Mouse (Mus musculus) heart, embryonic 11.5 days (tissue): ENCODE measurements at regions not wholly inside any gene's neighbourhood (a gene's known extent, or its start where the extent isn't known, plus 50 kb on each side); places are given as distances from the start of the nearest gene placed in this dataset.

ENCODE experiments used
- ATAC-seq: fragments of 200-750 bp; cut with Nextera tagmentation; replicated peaks from 2 replicates; pipeline ENCODE4 v1.8.0; 2017; ENCODE audit warnings: moderate library complexity; ENCODE audit not compliant: insufficient number of reproducible peaks, low FRiP score, low TSS enrichment
- H3K27ac ChIP-seq: fragments of 300-500 bp; sonication (generic); 2 replicates; pipeline ENCODE4 v1.5.1; 2014; ENCODE audit warnings: mild to moderate bottlenecking, low read depth, low read length
- H3K27me3 ChIP-seq: fragments of 300-500 bp; sonication (generic); 2 replicates; pipeline ENCODE4 v1.6.1; 2014; ENCODE audit warnings: mild to moderate bottlenecking, low read length, mixed read lengths; ENCODE audit not compliant: control insufficient read depth, insufficient read depth
- H3K36me3 ChIP-seq: fragments of 300-500 bp; sonication (generic); 2 replicates; pipeline ENCODE4 v1.6.1; 2014; ENCODE audit warnings: mild to moderate bottlenecking, low read length, moderate library complexity, mixed read lengths; ENCODE audit not compliant: control insufficient read depth, insufficient read depth
- H3K4me1 ChIP-seq: fragments of 300-500 bp; sonication (generic); 2 replicates; pipeline ENCODE4 v1.6.1; 2014; ENCODE audit warnings: low read length; ENCODE audit not compliant: control insufficient read depth, insufficient read depth
- H3K4me2 ChIP-seq: fragments of 300-500 bp; sonication (generic); 2 replicates; pipeline ENCODE4 v1.6.1; 2014; ENCODE audit warnings: mild to moderate bottlenecking, moderate library complexity
- H3K4me3 ChIP-seq: fragments of 300-500 bp; sonication (generic); 2 replicates; pipeline ENCODE4 v1.5.1; 2014; ENCODE audit warnings: low read depth, low read length
- H3K9ac ChIP-seq: fragments of 300-500 bp; sonication (generic); 2 replicates; pipeline ENCODE4 v1.6.1; 2014; ENCODE audit warnings: mild to moderate bottlenecking, low read depth, low read length, moderate library complexity
- H3K9me3 ChIP-seq: fragments of 300-500 bp; sonication (generic); replicated peaks from 2 replicates; pipeline ENCODE4 v1.6.1; 2016; ENCODE audit warnings: low read length; ENCODE audit not compliant: control insufficient read depth
- WGBS: fragments of 180-500 bp; shearing (Covaris S2); extraction: QIAGEN DNeasy Blood & Tissue Kit; methylation state at CpG from one replicate; pipeline ENCODE4 v1.1.7; 2014; ENCODE audit not compliant: insufficient replicate concordance; 5-methylcytosine and 5-hydroxymethylcytosine counted together

GRCm38 (mm10) chr4:140390684-140391234 is 144.2 kb upstream of the Igsf21 start:
- no peak overlapping the region for H3K4me2 ChIP-seq
- 33% methylated on average over 12 of the region's 12 CpGs for WGBS
- H3K27ac ChIP-seq, result no peak overlapping the region
- no peak overlapping the region for H3K9ac ChIP-seq
- peaks cover 5% of the 10 kb centered on the region; the same call in 1 of the 2 replicates for H3K4me1 ChIP-seq
- H3K4me3 ChIP-seq, result no peak overlapping the region
- peaks cover 14% of the 10 kb centered on the region for H3K27me3 ChIP-seq
- no peaks in the 10 kb centered on the region for H3K9me3 ChIP-seq
- ATAC-seq, result no peak
- H3K36me3 ChIP-seq, result no peaks in the 10 kb centered on the region

- Histone ChIP-seq H3K27ac (no peak overlapping the region), H3K9me3 (no peaks in the 10 kb centered on the region), H3K4me3 (no peak overlapping the region), H3K9ac (no peak overlapping the region), H3K4me1 (no peaks in the 10 kb centered on the region), H3K36me3 (no peaks in the 10 kb centered on the region), H3K27me3 (peaks cover 15% of the 10 kb centered on the region), H3K4me2 (no peak overlapping the region)
- WGBS, result 43% methylated on average over 6 of the region's 6 CpGs
- ATAC-seq, result no peak
These were observed 139.1 kb upstream of the Igsf21 start for GRCm38 (mm10) chr4:140385686-140386085.

- Histone ChIP-seq H3K9ac (no peak overlapping the region), H3K36me3 (no peaks in the 10 kb centered on the region), H3K27me3 (peaks cover 17% of the 10 kb centered on the region), H3K27ac (no peak overlapping the region), H3K9me3 (no peaks in the 10 kb centered on the region), H3K4me1 (no peaks in the 10 kb centered on the region), H3K4me3 (no peak overlapping the region), H3K4me2 (no peak overlapping the region)
- WGBS, result 88% methylated on average over 14 of the region's 14 CpGs
- ATAC-seq, result no peak
These were observed 138.6 kb upstream of the Igsf21 start for GRCm38 (mm10) chr4:140385226-140385625.

GRCm38 (mm10) chr4:140383596-140383995 is 137.0 kb upstream of the Igsf21 start:
- Histone ChIP-seq H3K9me3 (no peaks in the 10 kb centered on the region), H3K27ac (no peak overlapping the region), H3K4me3 (no peak overlapping the region), H3K27me3 (peaks cover 13% of the 10 kb centered on the region), H3K9ac (no peak overlapping the region), H3K36me3 (no peaks in the 10 kb centered on the region), H3K4me2 (no peak overlapping the region), H3K4me1 (no peaks in the 10 kb centered on the region)
- 81% methylated on average over 7 of the region's 7 CpGs for WGBS
- ATAC-seq, result no peak

- no peak for ATAC-seq
- 10% methylated on average over 13 of the region's 13 CpGs for WGBS
- Histone ChIP-seq H3K27ac (no peak overlapping the region), H3K4me1 (no peaks in the 10 kb centered on the region), H3K9ac (no peak overlapping the region), H3K4me3 (no peak overlapping the region), H3K4me2 (no peak overlapping the region; the same call in 1 of the 2 replicates), H3K9me3 (no peaks in the 10 kb centered on the region), H3K36me3 (no peaks in the 10 kb centered on the region), H3K27me3 (peaks cover 11% of the 10 kb centered on the region; the same call in 1 of the 2 replicates)
These were observed 134.1 kb upstream of the Igsf21 start for GRCm38 (mm10) chr4:140380733-140381132.

GRCm38 (mm10) chr4:140377941-140378340 is 131.4 kb upstream of the Igsf21 start:
- no peaks in the 10 kb centered on the region for H3K9me3 ChIP-seq

GRCm38 (mm10) chr4:140372586-140373325 is 126.2 kb upstream of the Igsf21 start:
- Histone ChIP-seq H3K27ac (no peak overlapping the region), H3K9me3 (no peaks in the 10 kb centered on the region), H3K4me2 (no peak overlapping the region), H3K36me3 (no peaks in the 10 kb centered on the region), H3K4me3 (no peak overlapping the region), H3K4me1 (no peaks in the 10 kb centered on the region), H3K9ac (no peak overlapping the region), H3K27me3 (peaks cover 11% of the 10 kb centered on the region; the same call in 1 of the 2 replicates)
- ATAC-seq, result no peak
- 42% methylated on average over 11 of the region's 11 CpGs for WGBS

More at GRCm38 (mm10) chr4:140377941-140378340, 131.4 kb upstream of the Igsf21 start:
- H3K4me1 ChIP-seq, result no peaks in the 10 kb centered on the region
- no peak overlapping the region for H3K4me2 ChIP-seq
- ATAC-seq, result no peak
- peaks cover 12% of the 10 kb centered on the region; the same call in 1 of the 2 replicates for H3K27me3 ChIP-seq
- H3K9ac ChIP-seq, result no peak overlapping the region
- no peak overlapping the region for H3K4me3 ChIP-seq
- no peak overlapping the region for H3K27ac ChIP-seq
- WGBS, result 75% methylated on average over 1 of the region's 1 CpGs
- H3K36me3 ChIP-seq, result no peaks in the 10 kb centered on the region

- H3K4me2 ChIP-seq, result no peak overlapping the region
- H3K9me3 ChIP-seq, result no peaks in the 10 kb centered on the region
- H3K4me3 ChIP-seq, result no peak overlapping the region
- no peak overlapping the region for H3K9ac ChIP-seq
- H3K27me3 ChIP-seq, result peaks cover 7% of the 10 kb centered on the region; the same call in 1 of the 2 replicates
- no peak overlapping the region for H3K27ac ChIP-seq
- WGBS, result 76% methylated on average over 20 of the region's 20 CpGs
- H3K4me1 ChIP-seq, result no peaks in the 10 kb centered on the region
- H3K36me3 ChIP-seq, result no peaks in the 10 kb centered on the region
- ATAC-seq, result no peak
These were observed 125.0 kb upstream of the Igsf21 start for GRCm38 (mm10) chr4:140371426-140372213.
